Mouse (Mus musculus) intestine, embryonic 16.5 days (tissue): ENCODE data around the gene Dad1. TPM values are rescaled to one million over a fixed set of nuclear protein-coding genes. Genes with fewer than 3 reads are reported as not detected.
A peak's percentile ranks its signal among the peaks of the same experiment; 100 is the strongest.

ENCODE experiments used
- ATAC-seq: fragments of 200-750 bp; cut with Nextera tagmentation; 2 replicates; pipeline ENCODE4 v1.8.0; 2017; ENCODE audit warnings: moderate TSS enrichment, moderate library complexity
- H3K27ac ChIP-seq: fragments of 300-500 bp; sonication (generic); 2 replicates; pipeline ENCODE4 v1.5.1; 2014; ENCODE audit warnings: mild to moderate bottlenecking, low read length
- H3K27me3 ChIP-seq: fragments of 300-500 bp; sonication (generic); replicated peaks from 2 replicates; pipeline ENCODE4 v1.6.1; 2014; ENCODE audit warnings: low read length, control low read depth, mixed read lengths; ENCODE audit not compliant: control insufficient read depth, insufficient read depth
- H3K36me3 ChIP-seq: fragments of 300-500 bp; sonication (generic); 2 replicates; pipeline ENCODE4 v1.6.1; 2014; ENCODE audit warnings: low read length, control low read depth; ENCODE audit not compliant: control insufficient read depth, insufficient read depth
- H3K4me1 ChIP-seq: fragments of 300-500 bp; sonication (generic); 2 replicates; pipeline ENCODE4 v1.6.1; 2014; ENCODE audit warnings: low read length, control low read depth, mixed read lengths; ENCODE audit not compliant: control insufficient read depth, insufficient read depth
- H3K4me2 ChIP-seq: fragments of 300-500 bp; sonication (generic); 2 replicates; pipeline ENCODE4 v1.6.1; 2014; ENCODE audit warnings: low read depth, low read length, control low read depth
- H3K4me3 ChIP-seq: fragments of 300-500 bp; sonication (generic); 2 replicates; pipeline ENCODE4 v1.5.1; 2014; ENCODE audit warnings: mild to moderate bottlenecking, low read length
- H3K9ac ChIP-seq: fragments of 300-500 bp; sonication (generic); 2 replicates; pipeline ENCODE4 v1.6.1; 2014; ENCODE audit warnings: low read depth, low read length
- H3K9me3 ChIP-seq: fragments of 300-500 bp; sonication (generic); 2 replicates; pipeline ENCODE4 v1.6.1; 2016; ENCODE audit warnings: low read length, control low read depth; ENCODE audit not compliant: control insufficient read depth
- WGBS: fragments of 180-500 bp; shearing (Covaris S2); extraction: QIAGEN DNeasy Blood & Tissue Kit; methylation state at CpG from one replicate; pipeline ENCODE4 v1.1.7; 2014; 5-methylcytosine and 5-hydroxymethylcytosine counted together
- polyA plus RNA-seq: library from polyadenylated mRNA; unstranded; fragments of >200 nt; fragmentation: Nextera tagmentation; extraction: Ambion mirVana; gene quantifications from 2 replicates; pipeline ENCODE4 v1.2.1, GENCODE M21; 2015

Gene Dad1
- polyA plus RNA-seq, 1 experiment from 2014 or later: 514 TPM

DNA sequence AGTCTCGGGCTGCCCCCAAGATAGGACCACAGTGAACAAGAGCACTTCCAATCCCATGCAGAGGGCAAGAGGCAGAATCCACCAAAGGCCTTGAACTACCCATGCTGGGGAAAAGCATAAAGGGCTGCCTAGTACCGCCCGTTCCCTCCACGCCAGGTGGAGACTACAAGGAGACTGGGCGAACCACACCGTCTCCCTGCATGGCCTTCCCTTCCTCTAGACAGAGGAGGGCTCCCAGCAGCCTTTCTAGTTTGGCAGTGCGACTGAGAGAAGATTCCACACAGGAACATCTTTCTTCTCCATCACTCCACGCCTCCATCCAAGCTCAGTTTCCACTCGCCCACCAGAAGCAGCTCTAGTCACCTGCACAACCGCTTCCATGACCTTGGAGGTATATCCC, 14.1 kb upstream of the Dad1 start:
- Histone ChIP-seq H3K4me3 (no peak overlapping the region), H3K27ac (no peak overlapping the region), H3K9ac (no peak overlapping the region), H3K9me3 (no peaks in the 10 kb centered on the region), H3K36me3 (0 out of 2 replicates have a peak, but pooled peaks cover 3% of the 10 kb centered on the region), H3K4me1 (no peaks in the 10 kb centered on the region), H3K27me3 (no peaks in the 10 kb centered on the region), H3K4me2 (no peak overlapping the region)
- WGBS: 95% methylated on average over 10 of the region's 10 CpGs
- ATAC-seq: no peak

DNA sequence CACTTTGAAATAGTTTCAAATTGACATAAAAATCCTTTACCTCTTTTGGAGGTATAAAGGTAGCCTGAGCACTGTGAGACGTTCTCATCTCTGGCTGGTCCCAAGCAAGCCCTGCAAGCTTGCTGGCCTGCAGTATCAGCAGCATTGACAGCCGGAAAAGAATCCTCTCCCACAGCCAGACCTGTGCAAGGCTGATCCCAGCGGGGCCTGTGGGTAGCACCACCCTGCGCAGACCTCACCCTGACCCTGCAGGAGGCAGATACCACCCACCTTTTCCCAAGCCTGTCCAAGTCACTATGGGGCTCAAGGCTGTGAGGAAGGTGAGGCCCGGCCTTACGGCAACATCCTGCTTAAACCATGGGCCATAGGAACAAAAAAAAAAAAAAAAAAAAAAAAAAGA, 12.0 kb upstream of the Dad1 start:
- H3K9me3 ChIP-seq: no peaks in the 10 kb centered on the region
- H3K27me3 ChIP-seq: no peaks in the 10 kb centered on the region
- no peaks in the 10 kb centered on the region for H3K4me1 ChIP-seq
- no peak for ATAC-seq
- H3K9ac ChIP-seq: no peak overlapping the region
- 0 out of 2 replicates have a peak, but pooled peaks cover 3% of the 10 kb centered on the region for H3K36me3 ChIP-seq
- no peak overlapping the region for H3K4me3 ChIP-seq
- no peak overlapping the region for H3K4me2 ChIP-seq
- H3K27ac ChIP-seq: no peak overlapping the region
- 85% methylated on average over 6 of the region's 6 CpGs for WGBS

DNA sequence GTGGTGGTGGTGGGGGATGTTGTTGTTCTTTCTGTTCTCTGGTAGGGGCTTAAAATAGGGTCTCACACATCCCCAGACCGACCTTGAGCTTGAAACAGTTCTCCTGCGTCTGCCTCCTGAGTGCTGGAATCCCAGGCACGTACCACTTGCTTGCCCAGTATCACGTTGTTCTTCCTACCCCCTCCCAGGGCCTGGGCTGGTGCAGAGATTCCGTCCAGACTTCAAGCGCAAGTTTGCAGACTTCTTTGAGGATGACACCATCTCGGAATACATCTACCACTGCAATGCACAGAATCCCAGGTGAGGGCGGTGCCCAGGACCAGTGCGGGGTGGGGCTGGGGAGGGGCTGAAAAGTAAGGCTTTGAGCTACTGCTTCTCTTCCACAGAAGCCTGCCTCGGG, 11.2 kb upstream of the Dad1 start:
- H3K4me2 ChIP-seq: no peak overlapping the region
- no peaks in the 10 kb centered on the region for H3K9me3 ChIP-seq
- H3K9ac ChIP-seq: no peak overlapping the region
- H3K36me3 ChIP-seq: 0 out of 2 replicates have a peak, but pooled peaks cover 3% of the 10 kb centered on the region
- H3K4me3 ChIP-seq: no peak overlapping the region
- peaks cover 6% of the 10 kb centered on the region for H3K4me1 ChIP-seq
- H3K27ac ChIP-seq: no peak overlapping the region
- WGBS: 58% methylated on average over 10 of the region's 10 CpGs
- ATAC-seq: no peak; the same call in 1 of the 2 replicates
- no peaks in the 10 kb centered on the region for H3K27me3 ChIP-seq

DNA sequence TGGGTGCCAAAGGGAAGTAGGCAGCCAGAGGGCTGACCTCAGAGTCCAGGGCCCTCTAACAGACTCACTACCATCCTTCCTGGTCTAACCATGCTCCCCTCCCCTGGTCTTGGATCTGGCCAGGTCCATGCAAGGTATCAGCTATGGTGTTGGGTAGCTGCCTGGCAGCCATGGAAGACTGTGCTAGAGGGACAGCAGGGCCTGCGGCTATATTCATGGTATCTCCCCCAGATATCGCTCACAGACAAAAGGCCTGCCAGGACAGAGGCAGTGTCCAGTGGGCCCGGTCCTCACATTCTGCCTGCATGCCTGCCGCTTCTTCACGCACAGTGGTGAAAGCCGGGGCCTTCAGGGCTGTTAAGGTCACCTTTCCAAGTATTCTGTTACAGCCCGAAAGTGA, 10.3 kb upstream of the Dad1 start:
- ATAC-seq: no peak
- H3K4me1 ChIP-seq: peaks cover 11% of the 10 kb centered on the region
- H3K27me3 ChIP-seq: no peaks in the 10 kb centered on the region
- H3K4me2 ChIP-seq: no peak overlapping the region
- no peaks in the 10 kb centered on the region for H3K9me3 ChIP-seq
- H3K9ac ChIP-seq: no peak overlapping the region
- H3K36me3 ChIP-seq: 0 out of 2 replicates have a peak, but pooled peaks cover 3% of the 10 kb centered on the region
- H3K27ac ChIP-seq: no peak overlapping the region
- H3K4me3 ChIP-seq: no peak overlapping the region
- WGBS: 97% methylated on average over 7 of the region's 7 CpGs

DNA sequence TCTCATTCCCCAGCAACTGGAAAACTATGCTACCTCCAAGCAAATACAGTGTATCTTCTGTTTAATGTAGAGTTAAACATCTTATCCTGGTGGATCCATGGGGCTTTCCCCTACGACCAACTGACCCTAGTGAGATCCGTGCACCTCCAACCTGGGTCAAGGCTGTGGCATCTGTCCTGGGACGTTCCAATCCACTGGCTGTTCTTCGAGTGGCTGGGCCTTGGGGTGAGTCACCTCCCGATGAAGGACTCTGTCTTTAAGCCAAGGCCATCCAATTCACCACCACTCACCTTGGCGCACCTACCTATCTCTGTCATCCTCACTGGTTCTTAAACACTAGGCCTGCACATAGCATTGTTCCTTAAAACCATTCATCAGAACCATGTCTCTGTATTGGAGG, 9.2 kb upstream of the Dad1 start:
- Histone ChIP-seq H3K27me3 (no peaks in the 10 kb centered on the region), H3K4me1 (peaks cover 17% of the 10 kb centered on the region), H3K4me3 (no peak overlapping the region), H3K36me3 (0 out of 2 replicates have a peak, but pooled peaks cover 3% of the 10 kb centered on the region), H3K4me2 (no peak overlapping the region), H3K9ac (no peak overlapping the region), H3K27ac (no peak overlapping the region), H3K9me3 (no peaks in the 10 kb centered on the region)
- 92% methylated on average over 6 of the region's 6 CpGs for WGBS
- ATAC-seq: no peak

DNA sequence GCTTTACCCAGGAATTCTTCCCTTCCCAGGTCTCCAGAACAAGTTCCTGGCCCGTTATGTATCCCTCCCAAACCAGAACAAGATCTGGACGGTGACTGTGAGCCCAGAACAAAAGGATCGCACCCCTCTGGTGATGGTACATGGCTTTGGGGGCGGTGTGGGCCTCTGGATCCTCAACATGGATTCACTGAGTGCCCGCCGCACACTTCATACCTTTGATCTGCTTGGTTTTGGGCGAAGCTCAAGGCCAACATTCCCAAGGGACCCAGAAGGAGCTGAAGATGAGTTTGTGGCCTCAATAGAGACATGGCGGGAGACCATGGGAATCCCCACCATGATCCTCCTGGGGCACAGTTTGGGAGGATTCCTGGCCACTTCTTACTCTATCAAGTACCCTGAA, 8.7 kb upstream of the Dad1 start:
- no peak overlapping the region for H3K9ac ChIP-seq
- H3K4me3 ChIP-seq: no peak overlapping the region
- H3K4me1 ChIP-seq: peaks cover 17% of the 10 kb centered on the region
- 91% methylated on average over 8 of the region's 8 CpGs for WGBS
- H3K36me3 ChIP-seq: 0 out of 2 replicates have a peak, but pooled peaks cover 3% of the 10 kb centered on the region
- no peak overlapping the region for H3K4me2 ChIP-seq
- no peaks in the 10 kb centered on the region for H3K9me3 ChIP-seq
- H3K27me3 ChIP-seq: no peaks in the 10 kb centered on the region
- ATAC-seq: no peak
- no peak overlapping the region for H3K27ac ChIP-seq

DNA sequence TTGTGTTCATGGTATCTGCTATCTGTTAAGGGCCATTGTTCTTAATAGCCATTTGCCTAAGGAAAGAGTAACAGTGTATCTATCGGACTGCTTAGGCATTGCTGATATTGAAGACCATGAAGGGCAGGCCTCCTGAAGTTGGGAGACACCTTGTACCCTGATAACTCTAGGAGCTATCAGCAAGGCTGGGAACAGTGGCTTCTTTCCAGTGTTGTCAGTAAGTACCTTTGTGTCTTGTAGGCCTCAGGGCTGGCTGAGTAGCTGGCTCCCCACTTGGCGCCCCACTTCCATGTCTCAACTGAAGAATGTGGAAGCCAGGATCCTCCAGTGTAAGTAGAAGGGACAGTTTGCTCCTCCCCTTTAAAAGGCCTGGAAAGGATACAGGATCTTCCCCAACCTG, 7.5 kb upstream of the Dad1 start:
- no peak overlapping the region for H3K9ac ChIP-seq
- ATAC-seq: no peak
- no peak overlapping the region for H3K4me3 ChIP-seq
- H3K4me2 ChIP-seq: no peak overlapping the region
- WGBS: 91% methylated on average over 2 of the region's 2 CpGs
- 0 out of 2 replicates have a peak, but pooled peaks cover 3% of the 10 kb centered on the region for H3K36me3 ChIP-seq
- H3K9me3 ChIP-seq: no peaks in the 10 kb centered on the region
- H3K27me3 ChIP-seq: no peaks in the 10 kb centered on the region
- no peak overlapping the region for H3K27ac ChIP-seq
- peaks cover 17% of the 10 kb centered on the region for H3K4me1 ChIP-seq

DNA sequence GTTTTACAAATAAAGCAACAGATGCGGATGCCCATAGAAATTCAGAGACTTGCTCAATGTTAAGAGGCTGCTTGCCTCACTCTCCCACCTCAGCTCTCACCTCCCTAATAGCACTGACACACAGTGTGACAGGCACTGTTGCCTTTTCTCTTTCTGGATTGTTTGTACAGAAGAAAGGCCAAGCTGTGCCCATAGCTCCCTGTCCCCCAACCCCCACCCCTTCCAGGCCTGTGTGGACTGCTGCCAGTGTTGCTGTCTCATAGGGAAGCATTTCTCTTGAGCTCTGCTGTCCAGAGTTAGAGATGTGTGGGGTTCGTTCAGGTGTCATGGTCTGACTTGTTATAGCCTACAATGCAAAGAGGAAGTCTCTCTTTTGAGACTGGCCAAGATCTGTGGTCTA, 6.3 kb upstream of the Dad1 start:
- 66% methylated on average over 2 of the region's 2 CpGs for WGBS
- 0 out of 2 replicates have a peak overlapping the region, but pooled peaks have one; percentile 72 for H3K4me3 ChIP-seq
- no peak for ATAC-seq
- 0 out of 2 replicates have a peak, but pooled peaks cover 3% of the 10 kb centered on the region for H3K36me3 ChIP-seq
- H3K4me1 ChIP-seq: peaks cover 17% of the 10 kb centered on the region
- peak overlapping the region; percentile 84 for H3K4me2 ChIP-seq
- H3K9ac ChIP-seq: no peak overlapping the region
- H3K9me3 ChIP-seq: no peaks in the 10 kb centered on the region
- no peaks in the 10 kb centered on the region for H3K27me3 ChIP-seq
- H3K27ac ChIP-seq: no peak overlapping the region

DNA sequence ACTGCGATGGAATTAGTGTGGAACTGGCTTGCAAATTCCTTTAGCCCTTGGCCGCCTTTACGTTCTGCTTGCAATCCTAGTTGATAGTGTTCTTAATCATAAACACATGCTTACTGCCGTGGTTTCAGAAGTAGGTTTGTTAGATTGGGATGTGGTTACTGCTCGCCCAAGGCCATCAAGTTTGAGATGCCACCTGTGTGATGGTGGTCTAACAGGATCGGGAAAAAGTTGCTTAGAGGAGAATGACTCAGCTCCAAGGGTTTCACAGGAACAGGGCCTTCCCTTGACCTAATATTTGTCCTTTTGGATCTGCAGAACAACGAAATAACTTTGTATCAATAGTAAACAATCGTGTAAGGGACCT, 5.8 kb upstream of the Dad1 start:
- peaks cover 17% of the 10 kb centered on the region for H3K4me1 ChIP-seq
- no peaks in the 10 kb centered on the region for H3K27me3 ChIP-seq
- H3K27ac ChIP-seq: no peak overlapping the region
- peak overlapping the region; percentile 81 for H3K9ac ChIP-seq
- H3K9me3 ChIP-seq: no peaks in the 10 kb centered on the region
- H3K36me3 ChIP-seq: 0 out of 2 replicates have a peak, but pooled peaks cover 3% of the 10 kb centered on the region
- WGBS: 13% methylated on average over 8 of the region's 8 CpGs
- H3K4me2 ChIP-seq: peak overlapping the region; percentile 84
- H3K4me3 ChIP-seq: peak overlapping the region; percentile 72
- ATAC-seq: no peak
